Mouse (Mus musculus) MEL (cell line): ENCODE data around the gene Zfp131. TPM values are rescaled to one million over a fixed set of nuclear protein-coding genes. Genes with fewer than 3 reads are reported as not detected.

Experiments used
- DNase-seq: peaks from one replicate; pipeline ENCODE4 v3.0.0; 2011; ENCODE audit warnings: low read depth, low spot score
- H3K27ac ChIP-seq: 2 replicates; pipeline ENCODE4 v1.5.1; 2012; ENCODE audit warnings: low read depth, mild to moderate bottlenecking, control low read depth, low read length, moderate library complexity; ENCODE audit not compliant: control insufficient read depth
- H3K27me3 ChIP-seq, 2 experiments: fragments of 150-350 bp in 1 of 2; sonication (generic) in 1 of 2; 2 replicates each; pipeline ENCODE4 v1.6.1; 2012; ENCODE audit warnings: low read length in 2 of 2, mild to moderate bottlenecking in 2 of 2, improper control_type of control experiment in 1 of 2, moderate library complexity in 1 of 2; ENCODE audit not compliant: insufficient read depth in 2 of 2, control insufficient read depth in 1 of 2
- H3K36me3 ChIP-seq, 2 experiments: 2 replicates each; pipeline ENCODE4 v1.6.1; 2012 to 2014; ENCODE audit warnings: low read length in 2 of 2, improper control_type of control experiment in 1 of 2, inconsistent platforms in 1 of 2, mild to moderate bottlenecking in 1 of 2; ENCODE audit not compliant: insufficient read depth in 2 of 2, control insufficient read depth in 1 of 2
- H3K4me1 ChIP-seq, 2 experiments: fragments of 150-350 bp in 1 of 2; sonication (generic) in 1 of 2; 2 replicates each; pipeline ENCODE4 v1.6.1; 2012; ENCODE audit warnings: low read length in 2 of 2, improper control_type of control experiment in 1 of 2, mild to moderate bottlenecking in 1 of 2; ENCODE audit not compliant: insufficient read depth in 2 of 2, control insufficient read depth in 1 of 2
- H3K4me3 ChIP-seq, 2 experiments: fragments of 150-350 bp in 1 of 2; sonication (generic) in 1 of 2; 2 replicates each; pipeline ENCODE4 v1.5.1; 2012; ENCODE audit warnings: low read depth in 2 of 2, low read length in 2 of 2, mild to moderate bottlenecking in 2 of 2, moderate library complexity in 2 of 2, control low read depth in 1 of 2, improper control_type of control experiment in 1 of 2; ENCODE audit not compliant: control insufficient read depth in 1 of 2, insufficient read depth in 1 of 2
- H3K79me2 ChIP-seq: 2 replicates; pipeline ENCODE4 v1.6.1; 2012; ENCODE audit warnings: mild to moderate bottlenecking, low read length, moderate library complexity; ENCODE audit not compliant: control insufficient read depth, poor library complexity, insufficient read depth
- H3K9ac ChIP-seq: 2 replicates; pipeline ENCODE4 v1.6.1; 2012; ENCODE audit warnings: low read depth, mild to moderate bottlenecking, control low read depth, low read length, moderate library complexity; ENCODE audit not compliant: control insufficient read depth, poor library complexity, severe bottlenecking
- H3K9me3 ChIP-seq: fragments of 150-350 bp; sonication (generic); replicated peaks from 2 replicates; pipeline ENCODE4 v1.6.1; 2012; ENCODE audit warnings: mild to moderate bottlenecking, low read length, improper control_type of control experiment, moderate library complexity; ENCODE audit not compliant: insufficient read depth
- CHD1 ChIP-seq: IDR thresholded peaks from 2 replicates; pipeline ENCODE4 v1.6.1; 2012; ENCODE audit warnings: low read depth, mild to moderate bottlenecking, inconsistent platforms, low read length, improper control_type of control experiment
- CHD2 ChIP-seq: IDR thresholded peaks from 2 replicates; pipeline ENCODE4 v1.6.1; 2011; ENCODE audit warnings: low read length, improper control_type of control experiment
- CTCF ChIP-seq, 3 experiments: IDR thresholded peaks in 2 of 3; conservative IDR thresholded peaks in 1 of 3; 2 replicates each; pipeline ENCODE4 v1.5.1; 2011 to 2012; ENCODE audit warnings: low read length in 3 of 3, low read depth in 2 of 3, mild to moderate bottlenecking in 2 of 3, improper control_type of control experiment in 1 of 3, inconsistent platforms in 1 of 3, mixed read lengths in 1 of 3, moderate library complexity in 1 of 3; ENCODE audit not compliant: control insufficient read depth in 1 of 3, insufficient read depth in 1 of 3, poor library complexity in 1 of 3, severe bottlenecking in 1 of 3
- E2F4 ChIP-seq: IDR thresholded peaks from 2 replicates; pipeline ENCODE4 v1.6.1; 2011; ENCODE audit warnings: low read depth, low read length, improper control_type of control experiment, borderline replicate concordance
- ETS1 ChIP-seq: IDR thresholded peaks from 2 replicates; pipeline ENCODE4 v1.6.1; 2012; ENCODE audit warnings: low read depth, mild to moderate bottlenecking, inconsistent platforms, low read length, improper control_type of control experiment, moderate library complexity
- GATA1 ChIP-seq: IDR thresholded peaks from 2 replicates; pipeline ENCODE4 v1.6.1; 2011; ENCODE audit warnings: low read depth, low read length, improper control_type of control experiment
- JUND ChIP-seq: IDR thresholded peaks from 2 replicates; pipeline ENCODE4 v1.6.1; 2011; ENCODE audit warnings: low read depth, mild to moderate bottlenecking, improper control_type of control experiment, low read length
- MAFK ChIP-seq: IDR thresholded peaks from 2 replicates; pipeline ENCODE4 v1.6.1; 2011; ENCODE audit warnings: low read depth, mild to moderate bottlenecking, low read length, improper control_type of control experiment, borderline replicate concordance
- MAX ChIP-seq: IDR thresholded peaks from 2 replicates; pipeline ENCODE4 v1.6.1; 2011; ENCODE audit warnings: low read length, improper control_type of control experiment
- MAZ ChIP-seq: IDR thresholded peaks from 2 replicates; pipeline ENCODE4 v1.6.1; 2012; ENCODE audit warnings: low read depth, mild to moderate bottlenecking, inconsistent platforms, low read length, improper control_type of control experiment
- MEF2A ChIP-seq: IDR thresholded peaks from 2 replicates; pipeline ENCODE4 v1.6.1; 2014; ENCODE audit warnings: low read depth, mild to moderate bottlenecking, inconsistent platforms, low read length, improper control_type of control experiment; ENCODE audit not compliant: poor library complexity, insufficient replicate concordance, severe bottlenecking; ENCODE audit errors: extremely low read depth
- MYB ChIP-seq: IDR thresholded peaks from 2 replicates; pipeline ENCODE4 v1.6.1; 2011; ENCODE audit warnings: mild to moderate bottlenecking, low read depth, low read length, improper control_type of control experiment
- POLR2A ChIP-seq, 2 experiments: IDR thresholded peaks; 2 replicates each; pipeline ENCODE4 v1.6.1; 2011 to 2012; ENCODE audit warnings: low read length in 2 of 2, mild to moderate bottlenecking in 2 of 2, control low read depth in 1 of 2, improper control_type of control experiment in 1 of 2, low read depth in 1 of 2, moderate library complexity in 1 of 2; ENCODE audit not compliant: control insufficient read depth in 1 of 2, insufficient read depth in 1 of 2, poor library complexity in 1 of 2
- POLR2AphosphoS2 ChIP-seq: IDR thresholded peaks from 2 replicates; pipeline ENCODE4 v1.6.1; 2011; ENCODE audit warnings: low read length, improper control_type of control experiment
- POLR2AphosphoS5 ChIP-seq: IDR thresholded peaks from 2 replicates; pipeline ENCODE4 v1.6.1; 2012; ENCODE audit warnings: low read depth, borderline replicate concordance, mild to moderate bottlenecking, inconsistent platforms, low read length, moderate library complexity, mixed read lengths
- RCOR1 ChIP-seq: IDR thresholded peaks from 2 replicates; pipeline ENCODE4 v1.6.1; 2012; ENCODE audit warnings: low read depth, mild to moderate bottlenecking, inconsistent platforms, low read length, improper control_type of control experiment
- SIN3A ChIP-seq: IDR thresholded peaks from 2 replicates; pipeline ENCODE4 v1.6.1; 2012; ENCODE audit warnings: low read length, improper control_type of control experiment, inconsistent platforms
- SMC3 ChIP-seq: IDR thresholded peaks from 2 replicates; pipeline ENCODE4 v1.6.1; 2011; ENCODE audit warnings: low read depth, low read length, improper control_type of control experiment
- USF1 ChIP-seq: IDR thresholded peaks from 2 replicates; pipeline ENCODE4 v1.6.1; 2014; ENCODE audit warnings: low read depth, mild to moderate bottlenecking, inconsistent platforms, low read length, improper control_type of control experiment, moderate library complexity
- USF2 ChIP-seq, 2 experiments: IDR thresholded peaks; 2 replicates each; pipeline ENCODE4 v1.6.1; 2011 to 2012; ENCODE audit warnings: improper control_type of control experiment in 2 of 2, low read length in 2 of 2, borderline replicate concordance in 1 of 2, inconsistent platforms in 1 of 2, low read depth in 1 of 2, mild to moderate bottlenecking in 1 of 2; ENCODE audit not compliant: insufficient read depth in 1 of 2
- ZKSCAN1 ChIP-seq: IDR thresholded peaks from 2 replicates; pipeline ENCODE4 v1.6.1; 2012; ENCODE audit warnings: low read depth, mild to moderate bottlenecking, inconsistent platforms, low read length, improper control_type of control experiment, moderate library complexity
- ZMIZ1 ChIP-seq: IDR thresholded peaks from 2 replicates; pipeline ENCODE4 v1.6.1; 2012; ENCODE audit warnings: low read depth, mild to moderate bottlenecking, inconsistent platforms, low read length, improper control_type of control experiment, moderate library complexity
- ZNF384 ChIP-seq: IDR thresholded peaks from 2 replicates; pipeline ENCODE4 v1.6.1; 2012; ENCODE audit warnings: low read depth, mild to moderate bottlenecking, inconsistent platforms, low read length, improper control_type of control experiment
- polyA plus RNA-seq, 2 experiments: library from polyadenylated mRNA; stranded (reverse) in 1 of 2; unstranded in 1 of 2; fragments of >175 nt in 1 of 2; fragments of >200 nt in 1 of 2; gene quantifications; 2 replicates each; pipeline versions ENCODE4 v1.2.1 to v1.2.4; 2012; ENCODE audit warnings: low replicate concordance in 2 of 2, low read depth in 1 of 2; ENCODE audit not compliant: insufficient read length in 2 of 2, insufficient read depth in 1 of 2, missing spikeins in 1 of 2
- total RNA-seq: library from RNA; depleted of rRNA; stranded (reverse); fragments of 300-350 nt; gene quantifications from 2 replicates; pipeline ENCODE4 v1.2.3, GENCODE M21; 2012

Zfp131 gene
- total and polyA plus RNA-seq, 3 experiments: 40.3 to 250 (median 152) TPM

- Histone ChIP-seq H3K9me3 (no peaks in the 10 kb centered on the region), H3K27me3 (no peaks in the 10 kb centered on the region)
- TF ChIP-seq POLR2A (IDR thresholded peaks at IDR 0.05; ENCODE audit: control insufficient read depth in 1 of 2, insufficient read depth in 1 of 2, low read depth in 1 of 2, low read length in 2 of 2, poor library complexity in 1 of 2) (no peak), ETS1 (no peak), CHD1 (no peak), ZNF384 (no peak), ZKSCAN1 (no peak), USF2 (IDR thresholded peaks at IDR 0.05; ENCODE audit: borderline replicate concordance in 1 of 2, insufficient read depth in 1 of 2, low read depth in 1 of 2, low read length in 2 of 2) (no peak), JUND (no peak)
- TF ChIP-seq, all 39 proteins: peak for 0
- Histone ChIP-seq H3K36me3 (peaks cover 29 to 68% of the 10 kb centered on the region in 2 experiments), H3K4me1 (no peaks in the 10 kb centered on the region), H3K4me3 (no peak overlapping the region), H3K9ac (no peak overlapping the region), H3K27ac (no peak overlapping the region), H3K79me2 (peaks cover 12% of the 10 kb centered on the region)
- DNase-seq: no peak
Measured at GRCm38 (mm10) chr13:119783581-119783980, 7.1 kb downstream of the Zfp131 start.

GRCm38 (mm10) chr13:119768541-119768940 is 22.1 kb downstream of the Zfp131 start:
- H3K79me2 ChIP-seq: peaks cover 2% of the 10 kb centered on the region; the same call in 1 of the 2 replicates
- H3K4me3 ChIP-seq: no peak overlapping the region
- TF ChIP-seq POLR2AphosphoS5 (no peak), POLR2AphosphoS2 (no peak), GATA1 (no peak), MAX (no peak), SIN3A (no peak), ZKSCAN1 (no peak), ZMIZ1 (no peak), CHD2 (no peak), CTCF (IDR thresholded peaks at IDR 0.05 in 2 of 3, conservative IDR thresholded peaks at IDR 0.05 in 1 of 3; ENCODE audit: control insufficient read depth in 1 of 3, insufficient read depth in 1 of 3, low read depth in 2 of 3, low read length in 3 of 3, poor library complexity in 1 of 3, severe bottlenecking in 1 of 3) (no peak)
- H3K36me3 ChIP-seq: peaks cover 3 to 58% of the 10 kb centered on the region in 2 experiments
- no peak for DNase-seq
- H3K27ac ChIP-seq: no peak overlapping the region
- no peaks in the 10 kb centered on the region; a peak in 1 of 4 replicates for H3K4me1 ChIP-seq
- no peak overlapping the region for H3K9ac ChIP-seq
- no peaks in the 10 kb centered on the region for H3K27me3 ChIP-seq
- H3K9me3 ChIP-seq: no peaks in the 10 kb centered on the region

- Histone ChIP-seq H3K79me2 (no peaks in the 10 kb centered on the region; the same call in 1 of the 2 replicates), H3K27me3 (no peaks in the 10 kb centered on the region), H3K4me1 (no peaks in the 10 kb centered on the region; a peak in 1 of 4 replicates), H3K27ac (no peak overlapping the region), H3K4me3 (no peak overlapping the region), H3K9me3 (no peaks in the 10 kb centered on the region), H3K9ac (no peak overlapping the region), H3K36me3 (peaks cover 5 to 50% of the 10 kb centered on the region in 2 experiments)
- no peak for DNase-seq
- TF ChIP-seq USF1 (no peak), E2F4 (no peak), MAFK (no peak), MAZ (no peak), POLR2A (IDR thresholded peaks at IDR 0.05; ENCODE audit: control insufficient read depth in 1 of 2, insufficient read depth in 1 of 2, low read depth in 1 of 2, low read length in 2 of 2, poor library complexity in 1 of 2) (no peak), MYB (no peak), SMC3 (no peak), USF2 (IDR thresholded peaks at IDR 0.05; ENCODE audit: borderline replicate concordance in 1 of 2, insufficient read depth in 1 of 2, low read depth in 1 of 2, low read length in 2 of 2) (no peak), ZKSCAN1 (no peak), CHD1 (no peak), CHD2 (no peak), MAX (no peak), MEF2A (no peak), RCOR1 (no peak)
Measured at GRCm38 (mm10) chr13:119766480-119766879, 24.2 kb downstream of the Zfp131 start.
